Mouse (Mus musculus) CD4-positive, CD25-positive, alpha-beta regulatory T cell, adult 2 months (primary cell): ENCODE results near the gene Ripor3.

Source experiments
- DNase-seq: peaks from one replicate; pipeline ENCODE4 v3.0.0-alpha.2; 2012; ENCODE audit warnings: low read depth, low spot score

Gene Ripor3

DNA sequence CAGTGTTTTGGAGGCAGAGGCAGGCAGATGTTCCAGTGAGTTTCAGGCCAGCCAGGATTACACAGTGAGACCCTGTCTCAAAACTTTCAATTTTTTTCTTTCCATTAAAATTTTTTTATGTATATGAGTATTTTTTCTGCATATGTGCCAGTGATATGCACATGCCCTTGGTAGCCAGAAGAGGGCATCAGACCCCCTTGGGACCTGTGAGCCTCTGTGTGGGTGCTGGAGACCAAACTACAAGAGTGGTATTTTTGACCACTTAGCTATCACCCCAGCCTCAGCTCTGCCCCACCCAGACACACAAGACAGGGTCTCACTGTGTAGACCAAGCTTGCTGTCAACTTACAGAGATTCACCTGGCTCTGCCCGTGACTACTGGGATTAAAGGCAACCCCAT is 52.9 kb downstream of the Ripor3 start:
- peak; percentile 54 for DNase-seq

DNA sequence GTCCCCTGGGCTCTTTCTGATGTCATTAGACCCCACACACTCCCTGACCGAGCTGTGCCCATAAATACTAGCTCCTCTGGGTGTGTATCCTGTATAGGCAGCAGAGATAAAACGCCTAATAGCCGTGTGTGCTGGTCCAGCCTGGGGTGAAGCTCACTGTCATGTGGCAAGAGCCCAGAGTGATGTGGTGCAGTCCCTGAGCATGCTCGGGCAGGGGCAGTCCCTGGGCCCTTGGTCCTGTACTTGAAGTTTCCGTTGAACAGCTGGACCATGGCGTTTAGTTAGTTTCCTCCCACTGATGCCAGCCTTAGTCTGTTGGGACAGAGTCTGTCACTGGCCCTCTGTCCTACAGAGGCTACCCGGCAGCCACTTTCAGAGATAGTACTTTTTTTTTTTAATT is 55.5 kb downstream of the Ripor3 start:
- no peak for DNase-seq

DNA sequence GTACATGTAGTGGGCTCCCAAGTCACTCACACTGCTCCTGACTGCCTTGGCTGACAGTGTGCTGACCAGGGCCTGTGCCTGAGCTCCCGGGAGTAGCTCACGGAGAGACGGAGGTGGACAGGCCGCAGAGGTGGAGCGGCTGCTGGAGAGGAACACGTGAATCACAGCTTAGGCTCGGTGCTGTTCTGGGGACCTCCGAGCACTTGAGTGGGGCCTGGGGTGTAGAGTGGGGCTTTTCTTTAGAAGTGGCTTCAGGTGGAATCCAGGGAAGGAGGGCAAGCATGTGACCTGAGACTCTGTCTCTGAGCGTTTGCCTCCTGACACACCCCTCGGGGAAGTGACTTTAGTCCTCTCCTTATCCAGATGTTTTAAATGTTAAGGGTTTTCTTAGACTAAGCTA is 56.6 kb downstream of the Ripor3 start:
- DNase-seq, result no peak

DNA sequence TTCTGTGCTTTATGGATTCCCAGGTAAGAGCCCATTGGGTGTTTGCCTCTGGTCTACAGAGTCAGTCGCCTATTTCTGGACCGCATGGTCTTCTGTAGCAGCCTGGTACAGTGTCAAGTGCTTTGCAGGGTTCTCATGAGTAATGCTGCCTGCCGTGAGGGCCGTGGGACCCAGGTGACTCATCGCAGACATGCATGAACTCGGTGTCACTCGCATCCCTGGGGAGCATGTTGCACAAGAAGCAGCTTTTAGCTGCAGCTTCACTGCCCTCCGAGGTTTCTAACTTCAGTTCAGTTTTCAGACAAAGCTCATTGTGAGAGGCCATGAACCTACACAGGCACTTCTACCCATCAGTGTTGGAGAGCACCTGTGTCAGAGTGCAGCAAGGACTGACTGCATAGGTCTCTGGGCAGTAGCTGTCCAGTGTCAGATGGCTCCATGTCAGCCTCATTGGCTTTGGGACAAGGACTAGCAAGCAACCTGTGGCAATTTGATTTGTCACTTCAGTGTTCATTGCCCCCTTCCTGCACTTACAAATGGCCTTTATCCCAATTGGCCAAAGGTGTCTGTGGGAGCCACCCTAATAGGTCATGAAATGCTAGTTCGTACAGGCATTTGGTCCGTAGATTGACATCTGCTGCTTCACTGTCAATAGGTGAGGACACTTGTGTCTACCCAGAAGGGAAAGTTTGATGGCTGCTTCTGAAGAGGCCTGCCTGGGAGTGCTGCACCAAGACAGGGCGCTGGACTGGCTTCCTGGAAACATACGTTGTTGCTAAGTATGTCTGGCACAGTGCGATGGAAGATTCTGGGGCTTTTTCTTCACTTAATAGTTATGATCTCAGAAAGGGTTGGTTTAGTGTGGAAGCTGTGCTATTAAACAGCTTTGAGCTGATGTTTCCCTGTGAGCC is 58.9 kb downstream of the Ripor3 start:
- peak; percentile 66 for DNase-seq

DNA sequence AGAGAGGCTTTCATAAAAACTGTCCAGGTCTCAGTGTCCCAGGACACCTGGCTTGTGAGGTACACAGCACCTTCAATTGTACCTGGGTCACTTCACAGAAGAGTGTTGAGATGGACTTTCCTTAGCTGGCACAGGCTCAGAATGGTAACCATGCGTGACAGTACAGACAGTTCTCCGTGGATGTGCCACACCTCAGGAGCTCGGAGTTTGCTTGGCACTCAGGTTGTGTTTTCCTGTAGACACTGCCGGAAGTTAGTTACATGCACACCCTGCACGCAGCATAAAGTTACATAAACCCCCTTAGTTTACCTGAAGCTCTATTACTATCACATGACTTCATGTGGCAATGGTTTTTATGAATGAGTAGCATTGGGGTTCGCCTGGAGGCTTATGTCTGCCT is 59.7 kb downstream of the Ripor3 start:
- no peak for DNase-seq

DNA sequence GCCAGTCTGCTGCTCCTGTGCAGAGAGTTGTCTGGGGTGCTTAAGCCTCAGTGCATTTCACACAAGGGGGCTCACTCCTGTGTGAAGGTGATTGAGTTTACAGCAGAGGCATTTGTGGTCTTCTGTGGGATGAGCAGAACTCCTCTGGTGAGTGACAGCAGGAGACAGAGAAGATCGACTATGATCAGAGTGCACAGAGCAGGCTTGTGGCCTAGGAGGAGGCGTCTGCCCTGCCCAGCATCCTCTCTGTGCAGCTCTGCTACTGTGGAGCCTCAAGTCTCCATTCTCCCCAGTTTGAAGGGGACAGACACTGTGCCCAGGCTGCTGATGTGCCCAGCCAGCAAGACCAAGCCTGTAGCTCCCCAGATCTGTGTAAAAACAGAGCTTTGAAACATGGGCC is 60.6 kb downstream of the Ripor3 start:
- DNase-seq, result peak; percentile 51

DNA sequence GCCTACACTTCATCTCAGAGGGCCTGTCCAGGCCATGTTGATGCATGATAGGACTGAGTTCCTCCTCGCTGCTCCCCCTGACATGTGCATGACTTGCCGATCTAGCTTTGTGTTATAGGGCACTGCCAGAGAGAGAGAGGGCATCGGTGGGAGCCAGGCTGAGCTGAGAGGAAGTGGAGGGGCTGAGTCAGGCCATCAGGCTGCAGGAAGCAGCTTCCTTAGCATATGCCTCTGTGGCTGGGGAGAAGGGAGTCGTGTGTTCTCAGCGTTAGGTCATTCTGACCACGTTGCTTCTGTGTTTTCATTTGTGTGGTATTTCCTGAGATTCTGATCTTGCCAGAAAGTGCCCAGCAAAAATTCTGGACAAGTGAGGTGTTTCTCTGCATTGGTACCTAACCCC is 61.2 kb downstream of the Ripor3 start:
- peak; percentile 50 for DNase-seq

DNA sequence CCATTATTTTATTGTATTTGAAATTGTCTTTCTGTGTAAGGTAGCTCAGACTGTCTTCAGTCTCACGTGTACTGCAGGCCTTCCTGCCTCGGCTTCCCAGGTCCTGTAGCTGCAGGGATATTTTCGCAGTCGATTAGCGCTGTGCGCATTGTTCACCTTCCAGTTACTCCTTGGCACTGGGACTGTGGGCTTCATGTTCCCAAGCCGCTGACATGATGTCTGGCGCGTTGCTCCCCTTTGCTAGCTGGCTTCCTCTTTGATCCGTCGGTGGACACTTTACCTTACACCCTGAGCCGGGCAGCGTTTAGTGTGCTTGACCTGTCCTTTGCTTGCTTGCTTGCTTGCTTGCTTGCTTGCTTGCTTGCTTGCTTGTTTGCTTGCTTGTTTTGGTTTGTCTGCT is 61.9 kb downstream of the Ripor3 start:
- DNase-seq, result no peak

DNA sequence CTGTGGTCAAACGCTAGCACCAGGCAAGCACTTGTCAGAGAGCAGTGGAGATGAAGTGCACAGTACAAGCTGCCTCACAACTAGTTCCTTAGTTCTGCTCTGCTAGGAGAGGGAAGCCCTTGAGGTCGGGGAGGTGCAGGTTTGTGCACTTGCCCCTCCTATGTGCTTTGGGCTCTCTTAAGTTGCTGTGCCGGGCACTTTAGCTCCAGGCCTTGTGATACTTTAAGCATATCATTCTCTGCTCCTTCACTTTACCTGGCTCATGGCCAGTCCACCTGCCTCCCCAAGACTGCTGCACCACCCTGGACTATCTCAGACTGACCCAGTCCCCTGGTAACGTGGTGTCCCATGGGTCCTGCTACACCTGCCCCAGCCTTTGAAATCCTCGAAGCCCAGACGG is 62.4 kb downstream of the Ripor3 start:
- no peak for DNase-seq

DNA sequence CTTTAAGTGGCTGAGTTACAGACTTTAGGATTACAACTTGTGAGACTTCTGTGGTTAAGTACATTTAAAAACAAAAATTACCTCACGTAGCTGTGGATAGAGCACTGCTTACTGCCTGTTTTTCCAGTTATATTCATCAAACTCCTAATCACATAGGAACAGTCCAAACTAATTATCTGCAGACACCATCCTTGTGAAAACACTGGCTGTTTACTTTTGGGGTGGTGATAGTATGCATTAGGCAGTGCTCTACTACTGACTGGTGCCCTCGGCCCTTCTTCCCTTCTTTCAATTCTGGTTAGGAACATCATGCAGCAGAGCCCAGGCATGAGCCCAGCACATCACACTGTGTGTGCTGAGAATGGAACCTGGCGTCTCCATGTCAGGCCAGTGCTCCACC is 63.2 kb downstream of the Ripor3 start:
- DNase-seq, result no peak

DNA sequence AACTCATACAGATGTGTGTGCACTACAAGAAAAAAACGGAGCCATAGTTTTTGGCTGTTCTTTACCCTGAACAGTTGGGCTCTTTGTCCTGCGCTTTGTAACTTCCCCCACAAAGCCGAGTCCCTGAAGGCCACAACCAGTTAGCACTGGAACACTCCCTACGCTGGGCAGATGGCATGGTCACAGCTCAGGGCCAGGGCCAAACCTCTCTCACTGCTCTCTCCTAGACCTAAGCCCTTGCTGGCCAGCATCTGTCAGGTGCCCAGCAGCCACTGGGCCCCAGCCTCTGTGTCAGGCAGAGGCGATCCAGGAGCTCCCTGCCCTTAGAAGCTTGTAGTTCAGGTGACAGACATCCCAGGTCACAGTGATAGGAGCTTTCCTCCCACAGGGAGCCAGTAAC is 65.0 kb downstream of the Ripor3 start:
- no peak for DNase-seq

DNA sequence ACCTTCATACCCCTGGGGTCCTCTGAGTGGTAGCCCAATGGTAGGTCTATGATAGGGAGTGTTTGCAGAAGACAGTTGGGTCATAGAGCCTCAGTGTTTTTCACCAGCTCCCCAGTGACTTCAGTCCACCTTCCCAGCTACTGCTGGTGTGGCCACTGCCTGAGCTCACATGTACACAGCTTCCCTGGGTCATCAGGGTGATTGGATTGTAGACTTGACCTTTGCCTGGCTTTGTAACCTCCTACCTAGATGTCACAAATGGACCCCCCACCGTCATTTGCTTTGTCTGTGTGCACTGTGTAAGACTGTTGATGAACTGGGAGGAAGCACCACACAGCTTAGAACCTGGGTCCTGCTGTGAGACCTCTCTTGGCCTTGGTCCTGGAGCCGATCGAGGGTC is 66.2 kb downstream of the Ripor3 start:
- DNase-seq, result no peak

DNA sequence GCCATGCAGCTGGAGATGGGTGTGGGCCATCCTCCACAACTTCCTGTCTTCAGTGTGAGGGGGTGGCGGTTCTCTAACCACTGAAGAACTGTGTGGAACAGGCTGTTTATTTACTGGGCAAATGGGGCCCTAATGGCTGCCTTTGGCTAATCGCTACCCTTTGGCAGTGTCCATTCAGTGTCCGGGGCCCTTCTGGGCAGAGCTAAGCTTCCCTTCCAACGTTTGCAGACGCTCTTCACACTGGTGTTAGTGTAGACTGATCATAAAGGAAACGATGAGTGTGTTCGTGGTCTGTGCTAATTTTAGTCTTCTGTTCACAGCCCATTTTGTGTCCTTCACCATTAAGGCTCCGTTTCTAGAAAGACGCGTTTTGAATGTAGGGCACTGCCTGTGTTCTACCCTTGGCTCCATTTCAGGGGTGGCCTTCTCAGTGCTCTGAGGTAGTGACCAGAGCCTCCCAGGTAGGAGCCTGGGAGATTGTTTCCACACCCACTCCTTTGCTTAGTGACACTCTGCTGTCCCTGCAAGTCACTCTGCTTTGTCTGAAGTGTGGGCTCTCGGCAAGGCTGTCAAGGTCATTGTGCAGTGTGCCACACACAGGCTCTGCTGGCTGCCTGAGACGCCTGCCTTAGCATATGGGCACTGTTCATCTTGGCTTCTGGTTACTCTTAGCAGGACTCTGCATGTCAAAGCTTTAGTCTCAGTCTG is 67.3 kb downstream of the Ripor3 start:
- peak; percentile 86 for DNase-seq

DNA sequence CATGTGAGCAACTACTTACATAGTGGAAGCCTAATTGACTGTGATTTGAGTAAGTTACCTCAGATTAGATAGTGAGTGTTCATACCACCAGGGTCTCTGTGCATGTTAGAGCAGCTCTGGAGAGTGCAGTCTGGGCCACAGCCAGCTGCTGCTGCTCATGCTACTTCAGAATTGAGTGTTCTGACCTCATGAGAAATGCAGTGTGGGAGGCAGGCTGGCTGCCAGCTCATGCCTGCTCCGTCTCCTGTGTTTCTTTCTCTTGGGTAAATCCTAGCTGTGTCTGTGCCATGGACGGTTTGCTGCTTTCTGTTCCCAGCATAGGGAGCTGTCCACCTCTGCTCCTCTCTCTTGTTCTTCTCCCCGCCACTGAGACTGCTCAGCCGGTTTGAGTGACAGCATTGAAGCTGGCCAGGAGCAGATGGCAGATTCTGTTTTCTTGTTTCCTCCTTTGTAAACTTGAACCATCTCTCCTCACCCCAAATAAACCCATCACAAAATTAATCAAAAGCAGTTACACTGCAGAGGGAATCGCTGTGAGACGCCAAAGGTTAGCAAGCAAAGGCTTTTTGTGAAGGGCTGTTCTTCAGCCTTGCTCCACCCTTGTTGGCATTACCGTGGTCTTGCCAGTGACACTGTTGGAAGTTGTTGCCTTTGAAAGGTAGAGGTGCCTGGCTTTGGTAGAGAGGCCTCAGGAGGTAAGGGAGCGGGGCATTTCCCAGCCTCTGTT is 68.1 kb downstream of the Ripor3 start:
- peak; percentile 71 for DNase-seq

DNA sequence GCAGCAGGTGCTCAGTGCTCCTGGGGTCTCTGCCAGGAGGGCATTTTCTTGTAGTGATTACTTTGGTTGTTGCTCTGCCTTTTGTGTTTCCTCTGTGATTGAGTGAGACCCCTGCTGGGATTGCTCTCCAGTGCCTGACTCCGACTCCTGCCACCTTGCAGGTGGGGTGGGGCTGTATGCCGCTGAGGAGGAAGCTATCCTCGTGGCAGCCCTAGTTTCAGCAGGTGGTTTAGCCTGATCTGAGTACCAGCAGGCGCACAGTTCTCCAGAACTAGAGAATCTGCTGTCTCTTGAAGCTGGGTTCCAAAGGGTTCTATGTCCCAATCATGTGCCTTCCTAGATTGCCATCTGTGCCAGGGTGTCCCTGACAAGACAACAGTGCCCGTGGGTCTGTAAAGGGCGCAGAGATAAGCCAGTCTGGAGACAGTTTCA is 68.7 kb downstream of the Ripor3 start:
- peak; percentile 51 for DNase-seq

DNA sequence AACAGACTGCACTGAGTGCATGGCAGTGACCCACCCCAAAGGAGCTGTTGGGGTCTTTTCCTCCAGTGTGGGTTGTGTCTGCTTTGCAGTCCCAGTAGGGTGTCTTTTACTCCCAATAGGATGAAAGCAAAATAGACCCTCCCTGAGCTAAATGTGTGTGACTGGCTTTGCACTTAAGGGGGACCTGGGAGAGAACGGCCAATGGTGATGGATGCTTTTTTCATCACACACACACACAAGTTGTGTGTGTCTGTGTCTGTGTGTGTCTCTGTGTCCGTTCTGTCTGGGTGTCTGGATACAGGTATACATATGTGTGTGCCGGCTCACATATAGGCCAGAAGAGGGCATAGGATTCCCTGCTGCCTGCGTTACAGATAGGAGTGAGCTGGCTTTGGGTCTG is 69.1 kb downstream of the Ripor3 start:
- no peak for DNase-seq

DNA sequence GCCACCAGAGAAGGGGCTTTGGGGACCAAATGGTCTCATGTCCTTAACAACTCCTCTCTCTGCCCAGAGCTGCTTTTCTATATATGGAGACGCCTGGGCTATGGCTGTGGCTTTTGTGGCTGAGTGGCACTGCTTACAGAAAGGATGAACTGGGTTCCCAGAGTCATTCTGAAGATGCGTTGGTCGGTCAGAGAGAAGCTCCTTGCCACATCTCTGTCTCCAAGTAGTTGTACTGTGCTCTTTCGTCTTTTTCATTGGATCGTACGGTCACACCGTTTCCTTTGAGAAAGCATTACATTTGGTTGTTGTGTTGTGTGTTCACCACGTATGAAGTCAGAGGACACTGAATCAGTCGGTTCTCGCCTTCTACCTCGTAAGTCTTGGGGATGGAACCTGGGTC is 69.8 kb downstream of the Ripor3 start:
- DNase-seq, result peak; percentile 37

DNA sequence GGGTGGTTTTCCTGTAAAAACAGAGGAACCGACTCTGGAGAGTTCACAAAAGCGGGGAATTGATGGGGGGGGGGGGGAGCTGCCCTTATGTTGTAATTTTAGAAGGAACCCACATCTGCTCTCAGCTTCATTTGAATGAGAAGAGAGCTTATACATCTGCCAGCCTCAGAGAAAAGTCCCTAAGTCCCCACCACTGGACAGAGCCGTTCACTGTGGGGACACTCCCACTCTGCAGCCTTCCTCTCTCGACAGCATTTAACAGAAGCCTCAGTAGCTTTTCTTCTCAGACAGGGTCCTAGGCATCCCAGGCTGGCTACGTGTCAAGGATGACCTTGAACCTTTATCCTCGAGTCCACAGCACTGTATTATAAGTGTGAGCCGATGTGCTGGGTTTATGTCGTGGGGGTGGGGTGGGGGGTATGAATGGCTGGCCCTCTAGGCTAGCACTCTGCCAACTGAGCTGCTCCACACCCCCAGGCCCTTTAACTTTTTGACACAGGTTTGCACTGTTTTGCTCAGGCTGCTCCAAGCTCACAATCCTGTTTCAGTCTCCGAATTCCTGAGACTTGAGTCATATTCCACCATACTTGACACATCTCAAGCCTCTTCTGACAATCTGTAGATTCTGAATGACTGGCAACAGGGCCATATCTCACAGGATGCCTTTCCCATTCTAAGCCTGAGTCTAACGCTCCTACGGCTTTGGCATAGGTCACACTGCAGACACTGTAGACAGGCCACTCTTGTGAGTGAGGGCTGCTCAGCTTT is 70.6 kb downstream of the Ripor3 start:
- no peak for DNase-seq

DNA sequence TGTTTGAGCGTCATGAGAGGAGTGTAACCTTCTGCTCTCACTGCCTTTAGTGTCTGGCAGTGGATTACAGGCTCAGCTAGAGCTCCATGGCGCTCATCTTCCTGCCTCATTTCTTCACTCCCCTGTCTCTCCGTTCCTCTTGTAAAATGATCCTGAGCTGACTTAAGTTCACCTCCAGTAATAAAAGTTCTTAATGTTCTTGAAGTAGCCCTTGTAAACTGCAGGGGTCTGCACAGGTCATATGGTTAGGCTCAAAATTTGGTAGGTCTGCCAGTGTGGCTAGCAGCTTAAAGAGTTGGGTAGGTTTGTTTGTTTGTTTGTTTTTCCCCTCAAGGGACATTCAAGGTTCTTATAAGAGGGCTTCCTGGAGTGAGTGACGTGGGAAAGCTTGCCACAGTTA is 71.2 kb downstream of the Ripor3 start:
- DNase-seq, result no peak

DNA sequence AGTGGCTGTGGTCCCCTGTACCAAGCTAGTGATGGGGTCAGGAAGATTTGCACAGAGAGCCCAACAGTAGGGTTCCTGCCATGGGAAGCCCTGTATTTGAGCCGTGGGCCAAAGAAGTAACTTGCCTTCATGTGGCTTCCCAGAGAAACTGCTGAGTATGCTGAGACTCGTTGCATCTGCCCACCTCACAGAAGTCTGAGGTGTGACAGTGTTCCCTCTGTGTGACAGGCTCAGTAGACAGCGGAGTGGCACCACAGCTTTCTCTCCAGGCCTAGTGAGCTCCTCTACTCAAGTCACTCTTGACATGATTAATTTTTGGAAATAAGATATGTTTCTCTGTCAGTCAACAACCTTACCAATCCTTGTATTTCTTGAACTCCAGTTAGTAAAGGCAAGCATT is 71.6 kb downstream of the Ripor3 start:
- DNase-seq, result peak; percentile 42

DNA sequence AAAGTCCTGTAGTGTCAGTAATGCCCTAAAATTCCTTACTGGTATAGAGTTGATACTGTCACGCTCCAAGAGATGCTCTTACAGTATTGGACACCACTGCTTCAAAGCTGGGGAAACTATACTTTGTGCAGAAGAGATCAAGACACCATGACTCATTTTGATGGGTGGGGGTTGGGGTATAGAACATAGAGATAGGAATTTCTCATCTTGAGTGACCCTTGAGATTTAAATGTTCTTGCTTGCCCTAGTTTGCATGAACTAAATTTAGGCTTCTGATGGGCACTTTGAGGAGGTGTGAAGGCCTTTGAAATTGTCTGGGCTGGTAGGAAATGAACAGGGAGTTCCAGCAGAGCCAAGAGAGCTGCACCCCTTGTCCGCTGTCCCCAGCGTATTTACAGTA is 74.5 kb downstream of the Ripor3 start:
- DNase-seq, result no peak

DNA sequence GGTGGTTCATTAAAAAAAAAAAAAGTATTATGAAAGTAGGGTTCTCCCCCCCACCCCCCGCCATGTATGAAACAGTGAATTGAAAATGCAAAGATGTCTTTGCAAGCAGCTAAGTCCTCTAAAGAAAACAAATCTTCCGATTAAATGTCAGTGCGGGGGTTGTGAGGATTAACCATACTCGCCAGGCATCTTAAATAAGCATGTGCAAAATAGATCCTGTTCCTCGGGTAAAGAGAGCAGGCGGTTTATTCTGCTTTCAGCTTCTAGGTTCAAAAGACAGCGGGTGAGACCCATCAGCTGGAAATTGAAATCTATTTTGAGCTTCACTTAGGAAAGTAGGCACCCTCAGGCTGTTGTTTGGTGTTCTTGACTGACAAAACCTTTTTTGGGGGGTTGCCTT is 77.0 kb downstream of the Ripor3 start:
- peak; percentile 39 for DNase-seq
